Mouse (Mus musculus) right cerebral cortex, postnatal 36 days (tissue): ENCODE data around the gene Nifk.

Experiments
- DNase-seq, 2 experiments: peaks; one replicate each; pipeline ENCODE4 v3.0.0; 2022; ENCODE audit warnings: low spot score in 2 of 2, mixed read lengths in 1 of 2

Gene Nifk

DNA sequence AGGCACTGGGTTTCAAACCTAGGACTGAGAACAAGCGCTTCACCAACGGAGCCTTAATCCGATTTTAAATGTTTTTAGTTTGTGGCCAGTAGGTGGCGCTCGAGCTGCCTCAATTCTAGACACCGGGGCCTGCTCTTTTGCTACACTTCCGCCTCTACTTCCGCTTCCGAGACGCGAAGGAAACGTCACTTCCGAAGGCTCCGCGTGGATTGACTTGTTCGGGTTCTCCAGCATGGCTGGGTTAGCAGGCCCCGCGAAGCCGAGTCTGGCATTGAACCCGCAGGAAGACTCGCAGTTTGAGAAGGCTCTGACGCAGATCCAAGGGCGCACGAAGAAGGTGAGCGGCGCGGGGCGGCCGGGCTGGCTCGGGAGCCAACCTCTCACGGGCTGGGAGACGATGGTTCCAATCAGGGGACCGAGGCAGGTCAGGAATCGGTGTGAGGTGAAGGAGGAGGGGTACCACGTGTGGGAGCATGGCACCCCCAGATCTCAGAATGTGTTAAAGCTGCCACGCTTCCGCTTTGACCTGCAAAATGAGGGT, at the start of gene Nifk:
TSS of gene Nifk (plus strand) at position 179 of the 541 bp plus-strand sequence.
- DNase-seq, result peak; percentile 91 to 95

DNA sequence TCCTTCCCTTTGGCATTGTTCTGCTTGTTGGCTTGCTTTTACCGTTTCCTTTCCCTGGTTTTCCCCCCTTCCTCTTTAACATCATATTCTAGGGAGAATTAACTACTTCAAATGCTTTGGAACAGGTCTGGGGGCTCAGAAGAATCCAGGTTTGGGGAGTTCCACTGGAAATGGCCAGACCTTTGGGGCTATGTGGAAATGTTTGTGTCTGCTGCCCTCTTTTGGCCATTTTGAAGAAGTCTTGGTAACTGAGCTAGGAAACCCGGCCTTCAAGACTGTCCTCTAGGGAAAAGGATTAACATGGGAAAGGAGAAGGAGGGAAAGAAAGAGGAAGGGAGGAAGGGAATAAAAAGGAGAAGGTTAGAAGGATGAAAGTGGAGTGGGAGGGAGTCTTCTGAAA, 46.5 kb upstream of the Nifk start:
- no peak for DNase-seq

DNA sequence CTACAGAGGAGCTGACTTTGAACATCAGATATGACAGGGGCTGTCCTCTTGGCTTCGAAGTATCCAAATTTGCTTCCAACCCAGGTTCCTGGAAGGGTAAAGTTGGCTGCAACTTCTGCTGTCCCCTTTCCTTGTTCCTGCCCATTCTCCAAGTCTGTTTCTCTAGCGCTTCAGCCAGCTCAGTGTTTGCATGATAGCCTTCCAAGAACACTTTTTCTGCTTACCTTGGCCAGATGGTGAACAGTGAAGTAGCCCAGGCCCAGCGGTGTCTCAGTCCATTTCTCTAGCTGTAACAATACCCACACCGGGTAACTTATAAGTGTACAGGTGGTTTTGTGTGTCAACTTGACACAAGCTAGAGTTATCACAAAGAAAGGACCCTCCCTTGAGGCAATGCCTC, 29.3 kb upstream of the Nifk start:
- DNase-seq, result no peak

DNA sequence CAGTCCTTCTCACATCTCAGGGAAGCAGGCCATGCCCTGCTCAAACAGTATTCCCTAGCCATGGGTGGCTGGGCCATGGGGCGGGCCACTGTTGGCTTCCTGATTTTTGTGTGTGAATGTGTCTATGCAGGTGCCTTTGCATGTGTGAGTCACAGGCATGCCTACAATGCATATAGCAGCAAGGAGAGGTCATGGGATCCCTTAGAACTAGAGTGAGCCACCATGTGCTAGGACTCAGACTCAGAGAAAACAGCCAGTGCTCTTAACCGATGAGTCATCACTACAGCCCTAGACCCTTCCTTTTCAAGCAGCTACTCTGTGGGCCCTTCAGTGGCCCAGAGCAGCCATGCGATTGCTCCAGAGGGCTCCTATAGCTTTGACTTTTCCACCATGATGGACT, 27.4 kb upstream of the Nifk start:
- no peak for DNase-seq

DNA sequence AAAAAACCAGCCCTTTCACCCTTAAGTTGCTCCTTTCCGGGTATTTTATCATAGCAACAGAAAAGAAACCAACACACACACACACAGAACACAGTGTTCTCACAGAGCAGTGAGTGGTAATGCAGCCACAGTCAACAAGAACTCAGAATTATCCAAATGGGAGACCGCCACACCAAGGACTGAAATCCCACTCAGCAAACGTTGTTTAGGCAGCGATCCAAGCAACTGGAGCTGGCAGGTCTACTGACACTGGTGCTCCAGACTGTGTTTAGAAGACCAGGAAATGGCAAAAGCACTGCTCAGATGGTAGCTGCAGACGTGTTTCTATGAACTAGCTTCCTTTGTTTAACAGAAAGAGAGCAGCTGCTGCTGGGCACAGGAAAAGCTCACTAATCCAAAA, 26.8 kb upstream of the Nifk start:
- no peak for DNase-seq

DNA sequence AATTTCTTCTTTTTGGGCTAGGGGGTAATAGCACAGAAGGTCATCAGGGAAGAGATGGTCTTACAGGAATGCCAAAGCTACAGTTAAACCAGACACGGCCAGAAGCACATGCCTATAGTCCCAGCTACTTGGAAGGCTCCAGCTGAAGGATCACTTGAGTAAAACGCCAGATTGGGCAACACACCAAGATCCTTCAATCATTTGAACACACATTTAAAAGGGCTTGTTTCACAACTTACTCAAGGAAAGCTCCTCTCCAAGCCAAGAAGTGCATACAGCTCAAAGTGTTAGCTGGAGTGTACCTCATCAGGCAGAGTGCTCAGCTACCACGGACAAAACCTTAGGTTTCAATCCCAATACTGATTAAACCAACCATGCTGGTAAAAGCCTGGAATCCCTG, 25.0 kb upstream of the Nifk start:
- no peak for DNase-seq

DNA sequence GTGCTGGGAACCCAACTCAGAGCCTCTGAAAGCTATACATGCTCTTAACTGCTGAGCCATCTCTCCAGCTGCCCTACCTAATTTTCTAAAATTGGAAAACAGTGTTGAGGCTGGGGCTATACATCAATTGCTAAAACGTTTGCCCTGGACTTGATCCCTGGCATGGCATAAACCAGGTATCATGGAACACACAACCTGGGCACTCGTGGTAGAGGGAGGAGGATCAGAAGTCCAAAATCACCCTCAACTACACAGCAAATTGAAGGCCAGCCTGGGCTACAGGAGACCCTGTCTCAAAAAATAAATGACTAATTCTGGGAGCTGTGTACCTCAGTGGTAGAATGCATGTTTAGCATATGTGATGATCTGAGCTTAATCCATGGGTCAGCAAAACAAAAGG, 23.9 kb upstream of the Nifk start:
- DNase-seq, result no peak

DNA sequence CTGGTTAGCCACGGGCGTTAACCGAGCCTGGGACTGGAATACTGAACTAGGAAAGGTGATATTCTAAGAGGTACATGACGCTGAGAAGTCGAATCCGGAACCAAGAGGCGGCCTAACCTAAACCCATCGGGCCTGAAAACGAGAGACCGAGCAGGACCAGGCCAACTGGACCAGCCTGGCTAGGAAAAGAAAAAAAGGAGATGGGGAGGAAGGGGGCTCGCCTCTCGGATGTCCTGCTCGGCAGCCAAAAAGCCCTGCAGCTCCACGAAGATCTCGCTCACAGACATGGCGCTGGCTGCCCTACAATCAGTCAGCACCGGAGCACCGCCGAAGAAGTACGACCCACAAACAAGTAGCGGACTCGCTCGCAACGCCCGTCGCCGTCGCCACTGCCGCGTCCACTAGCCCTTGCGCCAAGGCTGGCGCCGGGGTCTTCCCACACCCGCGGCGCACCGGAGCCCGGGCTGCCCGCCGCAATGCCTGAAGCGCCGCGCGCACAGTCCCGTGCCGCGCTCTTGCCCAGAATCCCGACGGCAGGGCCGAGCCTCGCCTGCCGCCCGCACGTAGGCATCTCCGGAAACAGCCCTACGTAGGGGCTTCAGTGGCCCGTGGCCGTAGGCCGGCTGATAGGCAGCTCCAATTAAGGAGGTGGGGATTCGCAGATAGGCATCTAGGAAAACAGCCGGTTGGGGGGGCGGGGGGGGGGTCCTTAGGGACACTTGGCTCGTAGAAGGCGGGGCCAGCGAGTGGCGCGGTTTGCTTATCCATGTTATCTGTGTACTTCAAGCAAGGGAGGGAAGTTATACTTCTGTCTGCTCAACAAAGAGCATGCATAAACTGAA, 10.6 kb upstream of the Nifk start:
- DNase-seq, result peak; percentile 75 to 82

DNA sequence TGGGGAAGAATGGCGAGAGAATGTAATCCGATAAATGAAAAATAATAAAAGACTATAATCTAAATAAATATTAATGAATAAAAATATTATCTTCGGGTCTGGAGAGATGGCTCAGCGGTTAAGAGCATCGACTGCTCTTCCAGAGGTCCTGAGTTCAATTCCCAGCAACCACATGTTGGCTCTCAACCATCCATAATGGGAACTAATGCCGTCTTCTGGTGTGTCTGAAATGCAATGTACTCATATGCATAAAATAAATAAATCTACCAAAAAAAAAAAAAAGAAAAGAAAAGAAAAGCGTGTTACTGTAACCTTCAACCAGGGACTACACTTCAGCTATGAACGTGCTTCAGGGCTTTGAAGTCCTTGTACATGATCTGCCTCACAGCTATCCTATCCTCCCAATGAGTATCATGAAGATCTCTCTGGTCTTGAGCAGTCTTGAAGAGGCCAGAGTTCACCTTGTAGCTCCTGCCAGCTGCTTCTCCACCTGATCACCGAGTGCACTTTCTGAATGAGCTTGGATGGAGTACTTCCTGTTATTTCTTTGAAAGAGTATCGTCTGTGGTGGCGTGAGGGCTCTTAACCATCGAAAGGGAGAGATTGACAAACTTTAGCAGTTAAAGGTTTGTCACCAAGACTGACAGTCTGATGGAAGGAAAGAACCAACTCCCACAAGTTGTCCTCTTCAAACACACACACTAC, 9.9 kb upstream of the Nifk start, which contains the start of gene Tsn:
TSS of gene Tsn (minus strand) at position 118 of the 705 bp plus-strand sequence.
- DNase-seq, result no peak

DNA sequence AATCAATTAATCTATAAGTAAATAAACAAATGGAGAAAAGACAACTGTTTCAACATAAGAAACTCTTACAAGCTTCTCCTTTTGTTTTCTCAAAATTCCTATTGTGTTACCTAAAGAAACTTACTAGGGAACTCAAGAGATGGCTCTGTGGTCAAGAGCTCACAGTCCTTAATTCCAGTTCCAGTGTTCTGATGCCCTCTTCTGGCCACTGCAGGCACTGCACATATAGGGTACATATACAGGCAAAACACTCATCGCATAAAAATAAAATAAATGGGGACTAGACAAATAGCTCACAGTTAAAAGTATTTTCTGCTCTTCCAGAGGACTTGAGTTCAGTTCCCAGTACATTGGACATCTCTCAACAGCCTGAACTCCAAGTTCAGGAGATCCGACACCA, 943 bp upstream of the Nifk start:
- DNase-seq, result no peak

DNA sequence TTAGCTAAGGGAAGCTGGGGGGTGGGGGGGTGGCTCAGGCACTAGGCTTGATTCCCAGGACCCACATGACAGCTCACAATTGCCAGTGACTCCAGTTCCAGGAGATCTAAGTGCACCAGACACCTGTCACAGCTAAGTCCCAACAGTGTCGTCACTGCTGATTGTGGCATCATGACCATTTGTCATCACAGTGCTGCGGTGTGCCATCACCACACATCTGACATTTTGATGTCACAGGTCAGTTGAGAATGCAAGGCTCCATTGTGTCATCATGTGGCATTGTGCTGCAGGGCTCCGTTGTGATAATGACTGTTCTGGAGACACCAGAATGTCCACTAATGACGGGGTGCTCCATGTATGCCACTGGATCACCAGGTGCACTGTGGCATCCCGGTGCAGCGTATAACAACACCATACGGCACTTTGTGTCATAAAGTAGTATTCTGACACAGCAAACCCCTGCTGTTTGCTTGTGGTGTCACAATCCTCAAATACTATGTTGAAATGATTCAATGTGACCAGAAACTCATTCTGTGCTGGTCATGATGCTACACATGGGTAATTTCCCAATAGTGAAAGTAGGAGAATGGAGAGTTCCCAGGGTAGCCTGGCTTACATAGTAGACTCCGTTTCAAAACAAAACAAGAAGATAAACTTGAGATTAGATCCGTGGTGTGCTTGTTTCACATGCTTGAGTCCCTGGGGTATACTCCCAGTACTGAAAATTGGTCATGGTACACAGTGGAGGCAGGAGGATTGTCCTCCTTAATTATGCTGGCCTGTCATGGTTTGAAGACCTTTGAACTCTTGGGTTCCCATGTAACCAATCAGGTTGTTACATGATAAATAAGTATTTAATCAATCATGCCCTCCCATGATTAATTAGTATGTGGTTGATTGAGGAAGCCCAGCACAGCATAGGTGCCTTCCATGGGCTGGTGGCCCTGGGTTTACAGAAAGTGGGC, 13.4 kb downstream of the Nifk start:
- DNase-seq, result no peak

DNA sequence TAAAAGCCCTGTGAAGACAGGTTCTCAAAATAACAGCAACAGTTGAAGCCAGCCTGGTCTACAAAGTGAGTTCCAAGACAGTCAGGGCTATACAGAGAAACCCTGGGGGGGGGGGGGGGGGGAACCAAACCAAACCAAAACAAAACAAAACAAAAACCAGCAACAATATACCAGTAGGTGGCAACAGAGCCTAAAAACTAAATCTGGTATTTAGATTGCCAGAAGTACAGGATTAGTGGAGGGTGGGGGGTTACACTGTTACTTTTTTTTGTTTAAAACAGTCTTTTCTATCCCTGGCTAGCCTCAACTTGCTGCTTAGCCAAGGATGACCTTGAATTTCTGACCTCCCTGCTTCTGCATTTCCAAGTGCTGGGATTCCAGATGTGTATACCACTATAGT, 14.2 kb downstream of the Nifk start:
- DNase-seq, result no peak

DNA sequence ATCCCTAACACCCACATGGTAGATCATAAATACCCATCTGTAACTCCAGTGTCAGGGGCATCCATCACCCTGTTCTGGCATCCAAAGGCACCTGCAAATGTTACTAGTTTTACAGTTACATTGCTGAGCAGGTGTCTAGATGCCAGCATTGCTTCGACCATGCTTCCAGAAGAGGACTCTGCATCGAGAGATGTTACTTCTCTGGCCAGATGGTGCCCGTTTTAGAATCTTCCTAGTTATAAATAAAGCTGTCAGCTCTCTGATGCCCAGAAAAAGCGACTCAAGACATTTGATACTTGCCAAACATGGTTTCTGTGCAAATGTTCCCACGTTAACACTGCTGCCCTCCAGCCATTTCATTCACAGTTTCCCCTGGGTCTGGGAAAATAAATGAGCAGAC, 16.3 kb downstream of the Nifk start:
- peak in 1 of 2 experiments; percentile 18 for DNase-seq

DNA sequence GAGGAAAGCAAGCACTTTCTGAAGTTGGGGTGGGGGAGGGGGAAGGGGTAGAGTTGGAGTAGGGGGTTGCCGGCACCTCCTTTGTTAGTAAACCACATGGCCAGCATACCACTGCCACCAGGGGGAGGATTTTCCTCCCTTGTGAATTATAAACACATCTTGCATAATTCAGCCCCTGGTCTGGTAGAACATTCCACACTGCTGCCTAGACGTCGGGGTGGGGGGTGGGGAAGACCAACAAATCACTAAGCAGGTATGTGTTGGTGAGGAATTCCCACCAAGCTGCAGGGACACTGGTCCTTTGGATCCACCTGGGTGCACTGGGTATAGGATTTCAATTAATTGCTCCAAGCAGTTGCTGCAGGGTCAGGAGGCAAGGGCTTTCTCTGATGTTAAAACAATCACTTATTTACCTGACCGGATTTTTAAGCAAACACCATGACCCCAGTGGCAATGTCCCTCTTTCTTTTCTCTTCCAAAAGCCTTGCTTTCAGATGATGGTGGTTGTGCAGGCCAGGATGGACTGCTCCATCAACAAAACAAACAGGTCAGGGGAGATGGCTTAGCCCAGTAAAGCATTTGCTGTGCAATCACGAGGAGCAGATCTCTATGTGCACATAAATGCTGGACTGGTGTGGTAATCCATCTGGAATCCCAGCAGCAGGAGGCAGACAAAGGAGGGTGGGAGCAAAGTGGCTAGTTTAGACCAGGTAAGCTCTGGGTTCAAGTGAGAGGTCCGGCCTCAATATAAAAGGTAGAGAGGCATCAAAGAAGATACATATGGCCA, 22.2 kb downstream of the Nifk start:
- DNase-seq, result no peak

DNA sequence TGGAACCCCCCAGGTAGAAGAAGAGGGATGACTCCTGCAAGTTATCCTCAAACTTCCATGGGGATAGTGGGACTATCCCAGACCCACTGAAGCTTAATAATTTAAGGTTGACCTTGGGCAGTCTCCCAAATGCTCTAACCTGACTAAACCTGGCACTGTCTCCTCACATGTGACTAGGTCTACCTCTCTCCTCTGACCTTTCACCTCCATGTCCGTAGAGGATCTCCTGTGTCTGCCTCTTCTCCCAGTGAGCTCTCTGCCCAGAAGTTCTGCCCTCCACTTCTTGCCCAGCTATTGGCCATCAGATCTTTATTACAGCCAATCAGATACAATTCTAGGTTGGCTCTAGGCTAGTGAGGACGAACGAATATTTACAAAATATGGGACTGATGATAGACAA, 28.3 kb downstream of the Nifk start:
- DNase-seq, result no peak

DNA sequence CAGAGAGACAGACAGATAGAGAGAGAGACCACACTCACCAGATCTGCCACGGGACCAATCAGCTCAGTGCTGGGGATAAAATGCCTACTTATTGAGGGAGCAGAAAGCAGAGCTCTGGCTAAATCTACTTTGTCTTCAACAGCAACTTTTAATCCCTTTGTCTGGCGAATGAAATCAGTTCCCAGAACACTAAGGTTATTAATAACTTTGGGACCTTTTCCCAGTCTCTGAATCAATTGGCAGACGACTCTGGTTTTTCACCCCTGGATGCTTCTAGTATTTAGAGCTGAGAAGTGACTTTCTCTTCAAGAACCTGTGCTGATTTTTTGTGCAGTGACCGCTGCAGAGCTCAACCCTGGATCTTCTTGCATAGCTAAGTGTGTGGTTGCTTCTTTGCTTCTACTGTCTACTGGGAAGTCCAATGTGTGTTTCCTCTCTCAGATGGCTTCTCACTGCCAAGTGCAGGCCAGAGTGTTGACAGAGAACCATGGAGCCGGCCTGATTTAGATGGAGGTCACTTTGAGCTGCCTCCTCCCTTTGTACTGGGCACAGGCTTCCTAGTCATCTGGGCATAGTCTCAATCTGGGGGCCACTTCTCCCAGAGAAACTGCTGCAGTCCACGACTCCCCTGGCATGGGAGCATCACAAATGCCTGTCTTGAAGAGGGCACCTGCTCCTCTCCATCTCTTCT, 37.6 kb downstream of the Nifk start:
- no peak for DNase-seq

DNA sequence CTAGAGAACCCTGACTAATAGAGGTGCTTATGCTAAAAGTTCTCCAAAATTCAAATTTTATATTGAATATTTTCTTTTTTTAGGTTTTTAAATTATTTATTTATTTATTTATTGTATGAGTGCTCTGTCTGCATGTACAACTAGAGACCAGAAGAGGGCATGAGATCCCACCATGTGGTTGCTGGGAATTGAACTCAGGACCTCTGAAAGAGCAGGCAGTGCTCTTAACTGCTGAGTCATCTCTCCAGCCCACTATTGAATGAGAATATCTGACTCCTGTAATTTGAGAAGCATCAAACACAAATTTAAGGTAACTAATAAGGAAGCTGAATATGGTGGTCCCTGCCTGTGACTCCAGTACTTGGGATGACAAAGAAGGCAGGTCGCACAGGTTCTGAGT, 46.3 kb downstream of the Nifk start:
- no peak for DNase-seq

DNA sequence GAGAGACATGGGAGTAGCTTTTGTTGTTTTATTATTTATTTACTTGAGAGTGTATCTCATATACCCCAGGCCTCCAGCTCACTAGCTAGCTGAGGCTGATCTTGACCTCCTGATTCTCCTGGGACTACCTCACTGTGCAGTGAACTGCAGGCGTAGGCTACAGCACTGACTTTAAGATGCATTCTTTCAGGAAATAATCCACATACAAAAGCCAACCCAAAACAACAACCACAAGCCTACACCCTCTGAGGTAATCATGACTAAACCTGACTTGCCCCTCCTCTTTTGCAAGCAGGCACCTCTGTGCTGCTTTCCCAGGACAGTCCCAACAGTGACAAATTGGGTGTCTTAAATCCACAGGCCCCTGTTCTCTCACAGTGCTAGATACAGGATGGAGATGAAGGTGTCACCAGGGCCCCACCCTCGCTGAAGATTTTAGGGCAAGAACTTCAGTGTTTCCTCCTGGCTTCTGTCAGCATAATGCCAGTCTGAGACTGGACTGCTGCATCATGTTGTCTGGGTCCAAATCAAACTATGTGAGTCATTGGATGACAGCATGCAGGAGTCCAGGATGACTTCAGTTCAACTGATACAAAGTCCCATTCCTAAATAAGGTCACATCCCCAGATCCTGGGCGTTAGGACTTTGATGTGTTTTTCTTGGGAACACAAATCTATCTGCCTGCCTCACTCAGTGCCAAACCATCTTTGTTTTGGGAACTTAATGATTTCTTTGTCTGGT, 47.3 kb downstream of the Nifk start:
- DNase-seq, result no peak

DNA sequence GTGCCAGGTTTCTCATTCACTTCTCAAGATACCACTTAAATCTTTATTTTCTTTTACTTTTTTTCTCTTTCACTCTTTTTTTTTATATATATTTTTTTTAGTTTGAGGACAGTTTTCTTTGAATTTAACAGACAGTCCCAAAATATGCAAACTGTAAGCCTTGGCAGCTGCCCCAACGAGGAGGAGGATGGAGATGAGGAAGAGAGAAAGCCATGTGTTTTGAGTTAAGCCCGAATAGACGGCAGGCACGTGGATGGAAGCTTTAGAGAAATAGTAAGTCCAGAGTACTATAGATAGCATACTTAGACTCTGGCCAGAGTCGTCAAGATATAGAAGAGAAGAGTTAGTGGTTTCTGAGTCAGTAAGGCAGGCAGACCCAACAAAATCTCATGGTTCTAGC, 56.1 kb downstream of the Nifk start:
- no peak for DNase-seq
